Comparison of ENCODE assay signal across 28 mouse cellular contexts in the genomic region with DNA sequence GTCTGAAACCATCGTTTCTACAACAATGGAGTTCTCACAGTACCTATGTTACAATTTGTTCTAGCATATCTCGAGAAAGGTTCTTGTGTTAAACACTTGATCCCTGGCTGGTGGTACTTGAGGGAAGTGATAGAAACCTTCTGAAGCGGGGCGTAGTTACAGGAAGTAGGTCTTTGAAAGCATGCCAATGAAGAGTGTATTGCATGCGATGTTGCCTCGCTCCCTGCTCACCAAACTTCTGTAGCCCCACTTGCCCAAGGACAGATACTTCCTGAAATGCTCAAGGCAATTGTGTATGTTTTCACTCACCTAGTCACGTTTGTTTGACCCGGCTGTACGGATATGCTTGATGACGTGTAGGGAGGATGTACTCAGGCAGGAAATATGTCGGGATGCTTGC.
DNase-seq lines count a peak whose midpoint lies in the region; ATAC-seq and TF ChIP-seq lines count a peak whose summit lies in the region.
"Had no signal": no experiment of that assay in that cellular context is flagged by ENCODE, and none has a peak within 500 bp of the region (broad histone marks: within the 10 kb centered on the region; RNA-seq: fewer than 3 reads in every experiment).

No protein-coding gene starts in this region.

- peak; percentile 10 to 23 for DNase-seq in B cell, adult 2 months
- peak; percentile 38 for DNase-seq in MEL (ENCODE audit: low read depth, low spot score)
- peak; percentile 70 for DNase-seq in lung, postnatal 0 days (ENCODE audit: low spot score)
- peak; percentile 17 for DNase-seq in naive thymus-derived CD4-positive, alpha-beta T cell, adult 2 months (ENCODE audit: low read depth)
- no peak for DNase-seq in right cerebral cortex, postnatal 4 days
- DNase-seq in kidney, postnatal 36 days, result no peak
- DNase-seq: adrenal gland, postnatal 10 days; cerebellum, adult 8-10 months; cerebellum, postnatal 25 days; embryo, embryonic 11 days; forebrain, postnatal 0 days; gastrocnemius, postnatal 36 days; kidney, adult 2 months; layer of hippocampus, adult 9-11 months; thymus, postnatal 14 days had no signal

- no peaks in the 10 kb centered on the region for H3K27me3 ChIP-seq in MEL (ENCODE audit: control insufficient read depth in 1 of 2, insufficient read depth in 2 of 2, low read length in 2 of 2)
- no peaks in the 10 kb centered on the region for H3K27me3 ChIP-seq in lung, postnatal 0 days (replicated peaks; ENCODE audit: insufficient read depth, low read length)
- H3K27me3 ChIP-seq in forebrain, embryonic 15.5 days, result no peaks in the 10 kb centered on the region
- H3K27me3 ChIP-seq: CH12.LX; embryonic facial prominence, embryonic 12.5 days; intestine, embryonic 15.5 days; limb, embryonic 15.5 days; lung, embryonic 15.5 days; neural tube, embryonic 12.5 days had no signal

- no peaks in the 10 kb centered on the region for H3K79me2 ChIP-seq in MEL (ENCODE audit: control insufficient read depth, insufficient read depth, low read length, poor library complexity)

- TF ChIP-seq POLR2A in MEL (IDR thresholded peaks at IDR 0.05; ENCODE audit: control insufficient read depth in 1 of 2, insufficient read depth in 1 of 2, low read depth in 1 of 2, low read length in 2 of 2, poor library complexity in 1 of 2), result no peak

- no peak overlapping the region for H3K9ac ChIP-seq in MEL (ENCODE audit: control insufficient read depth, low read depth, low read length, poor library complexity, severe bottlenecking)
- H3K9ac ChIP-seq in lung, postnatal 0 days (replicated peaks; ENCODE audit: low read depth), result no peak overlapping the region
- no peak overlapping the region for H3K9ac ChIP-seq in forebrain, embryonic 15.5 days (replicated peaks)
- H3K9ac ChIP-seq: embryonic facial prominence, embryonic 12.5 days; forebrain, postnatal 0 days; intestine, embryonic 15.5 days; limb, embryonic 15.5 days; liver, embryonic 14.5 days; lung, embryonic 15.5 days; neural tube, embryonic 12.5 days had no signal

- no peak for TF ChIP-seq EP300 in MEL (IDR thresholded peaks at IDR 0.05; ENCODE audit: low read depth in 1 of 2, low read length in 2 of 2)
- TF ChIP-seq EP300 in lung, postnatal 0 days (IDR thresholded peaks at IDR 0.05), result peak; percentile 82; the same call in 1 of the 2 replicates

- H3K4me2 ChIP-seq in lung, postnatal 0 days (replicated peaks; ENCODE audit: low read depth, low read length), result peak overlapping the region; percentile 27; the same call in 1 of the 2 replicates
- no peak overlapping the region for H3K4me2 ChIP-seq in forebrain, embryonic 15.5 days (replicated peaks)
- H3K4me2 ChIP-seq: embryonic facial prominence, embryonic 12.5 days; intestine, embryonic 15.5 days; limb, embryonic 15.5 days; lung, embryonic 15.5 days; midbrain, embryonic 11.5 days; neural tube, embryonic 12.5 days had no signal

- no peak for TF ChIP-seq RAD21 in MEL (IDR thresholded peaks at IDR 0.05; ENCODE audit: low read depth, low read length)

- TF ChIP-seq CTCF in MEL (IDR thresholded peaks at IDR 0.05 in 2 of 3, conservative IDR thresholded peaks at IDR 0.05 in 1 of 3; ENCODE audit: control insufficient read depth in 1 of 3, insufficient read depth in 1 of 3, low read depth in 2 of 3, low read length in 3 of 3, poor library complexity in 1 of 3, severe bottlenecking in 1 of 3), result no peak
- TF ChIP-seq CTCF in lung, postnatal 0 days (IDR thresholded peaks at IDR 0.05), result no peak

- H3K4me3 ChIP-seq in MEL (ENCODE audit: control insufficient read depth in 1 of 2, insufficient read depth in 1 of 2, low read depth in 2 of 2, low read length in 2 of 2), result no peak overlapping the region
- H3K4me3 ChIP-seq in lung, postnatal 0 days (ENCODE audit: low read depth, low read length), result no peak overlapping the region
- no peak overlapping the region for H3K4me3 ChIP-seq in forebrain, embryonic 15.5 days
- H3K4me3 ChIP-seq: embryonic facial prominence, embryonic 12.5 days; intestine, embryonic 15.5 days; limb, embryonic 10.5 days; limb, embryonic 15.5 days; lung, embryonic 15.5 days; neural tube, embryonic 12.5 days had no signal

- 28% methylated on average over 11 of the region's 11 CpGs for WGBS in lung, postnatal 0 days
- WGBS in forebrain, embryonic 15.5 days, result 91% methylated on average over 11 of the region's 11 CpGs

- no peaks in the 10 kb centered on the region for H3K9me3 ChIP-seq in MEL (replicated peaks; ENCODE audit: insufficient read depth, low read length)
- H3K9me3 ChIP-seq in lung, postnatal 0 days (ENCODE audit: low read length), result no peaks in the 10 kb centered on the region
- H3K9me3 ChIP-seq in forebrain, embryonic 15.5 days, result no peaks in the 10 kb centered on the region
- H3K9me3 ChIP-seq: embryonic facial prominence, embryonic 12.5 days; intestine, embryonic 15.5 days; limb, embryonic 10.5 days; limb, embryonic 15.5 days; lung, embryonic 15.5 days; neural tube, embryonic 12.5 days had no signal

- ATAC-seq in lung, postnatal 0 days, result peak; percentile 85
- no peak for ATAC-seq in forebrain, embryonic 15.5 days (replicated peaks)
- ATAC-seq: forebrain, postnatal 0 days; hindbrain, postnatal 0 days; intestine, embryonic 15.5 days; midbrain, embryonic 16.5 days had no signal

- no peak overlapping the region for H3K27ac ChIP-seq in MEL (ENCODE audit: control insufficient read depth, low read depth, low read length)
- peak overlapping the region; percentile 23; the same call in 1 of the 2 replicates for H3K27ac ChIP-seq in lung, postnatal 0 days (ENCODE audit: low read length)
- no peak overlapping the region for H3K27ac ChIP-seq in forebrain, embryonic 15.5 days (replicated peaks)
- H3K27ac ChIP-seq: embryonic facial prominence, embryonic 12.5 days; hindbrain, postnatal 0 days; intestine, embryonic 15.5 days; kidney, postnatal 0 days; limb, embryonic 10.5 days; limb, embryonic 15.5 days; liver, embryonic 14.5 days; lung, embryonic 15.5 days; neural tube, embryonic 12.5 days had no signal

- peaks cover 0 to 3% of the 10 kb centered on the region in 2 experiments; a peak in 2 of 4 replicates for H3K4me1 ChIP-seq in MEL (ENCODE audit: control insufficient read depth in 1 of 2, insufficient read depth in 2 of 2, low read length in 2 of 2)
- no peaks in the 10 kb centered on the region for H3K4me1 ChIP-seq in lung, postnatal 0 days (ENCODE audit: insufficient read depth, low read depth, low read length)
- H3K4me1 ChIP-seq in forebrain, embryonic 15.5 days, result peaks cover 9% of the 10 kb centered on the region
- H3K4me1 ChIP-seq: embryonic facial prominence, embryonic 12.5 days; intestine, embryonic 15.5 days; limb, embryonic 10.5 days; limb, embryonic 15.5 days; lung, embryonic 15.5 days; neural tube, embryonic 12.5 days had no signal

- H3K36me3 ChIP-seq in MEL (ENCODE audit: control insufficient read depth in 1 of 2, insufficient read depth in 2 of 2, low read length in 2 of 2), result no peaks in the 10 kb centered on the region; a peak in 1 of 4 replicates
- no peaks in the 10 kb centered on the region for H3K36me3 ChIP-seq in lung, postnatal 0 days (ENCODE audit: insufficient read depth, low read length)
- no peaks in the 10 kb centered on the region for H3K36me3 ChIP-seq in forebrain, embryonic 15.5 days
- H3K36me3 ChIP-seq: embryonic facial prominence, embryonic 12.5 days; intestine, embryonic 15.5 days; limb, embryonic 10.5 days; limb, embryonic 15.5 days; lung, embryonic 15.5 days; neural tube, embryonic 12.5 days had no signal

TF ChIP-seq in MEL, 35 proteins besides CTCF, POLR2A, EP300 and RAD21:
- TF ChIP-seq KAT2A (conservative IDR thresholded peaks at IDR 0.05; ENCODE audit: low read depth, low read length) (no peak), CHD1 (IDR thresholded peaks at IDR 0.05; ENCODE audit: low read depth, low read length) (no peak), POLR2AphosphoS2 (IDR thresholded peaks at IDR 0.05; ENCODE audit: low read length) (no peak), SMC3 (IDR thresholded peaks at IDR 0.05; ENCODE audit: low read depth, low read length) (no peak), BHLHE40 (IDR thresholded peaks at IDR 0.05; ENCODE audit: borderline replicate concordance, low read depth, low read length) (no peak), SIN3A (IDR thresholded peaks at IDR 0.05; ENCODE audit: low read length) (no peak), GABPA (IDR thresholded peaks at IDR 0.05; ENCODE audit: low read depth, low read length) (no peak), NRF1 (IDR thresholded peaks at IDR 0.05; ENCODE audit: insufficient read depth, low read depth, low read length, poor library complexity, severe bottlenecking) (no peak), USF2 (IDR thresholded peaks at IDR 0.05; ENCODE audit: borderline replicate concordance in 1 of 2, insufficient read depth in 1 of 2, low read depth in 1 of 2, low read length in 2 of 2) (no peak), GATA1 (IDR thresholded peaks at IDR 0.05; ENCODE audit: low read depth, low read length) (no peak), CHD2 (IDR thresholded peaks at IDR 0.05; ENCODE audit: low read length) (no peak), HCFC1 (IDR thresholded peaks at IDR 0.05; ENCODE audit: low read depth, low read length) (no peak)
TF ChIP-seq in MEL: peak in this region for 0.

Comparison
In these comparisons a context has a peak if more than half of its experiments do, and no peak if none do; other contexts are left out.
1. DNase-seq: peak in B cell, adult 2 months (2 of 2), MEL (single experiment), lung, postnatal 0 days (single experiment) and naive thymus-derived CD4-positive, alpha-beta T cell, adult 2 months (single experiment); none in right cerebral cortex, postnatal 4 days (single experiment) and kidney, postnatal 36 days (0 of 2).